Mouse (Mus musculus) adipocyte (in vitro differentiated cells): ENCODE results near the gene Baiap3.
A peak's percentile ranks its signal among the peaks of the same experiment; 100 is the strongest.
"Not testable (repeated sequence)": the region's sequence is repeated elsewhere in the genome, so short reads cannot be mapped to it uniquely, and the experiment has no call there.

Experiments used
- DNase-seq: peaks from one replicate; pipeline ENCODE4 v3.0.0-alpha.2; 2016; ENCODE audit warnings: low spot score

Baiap3 gene

DNA sequence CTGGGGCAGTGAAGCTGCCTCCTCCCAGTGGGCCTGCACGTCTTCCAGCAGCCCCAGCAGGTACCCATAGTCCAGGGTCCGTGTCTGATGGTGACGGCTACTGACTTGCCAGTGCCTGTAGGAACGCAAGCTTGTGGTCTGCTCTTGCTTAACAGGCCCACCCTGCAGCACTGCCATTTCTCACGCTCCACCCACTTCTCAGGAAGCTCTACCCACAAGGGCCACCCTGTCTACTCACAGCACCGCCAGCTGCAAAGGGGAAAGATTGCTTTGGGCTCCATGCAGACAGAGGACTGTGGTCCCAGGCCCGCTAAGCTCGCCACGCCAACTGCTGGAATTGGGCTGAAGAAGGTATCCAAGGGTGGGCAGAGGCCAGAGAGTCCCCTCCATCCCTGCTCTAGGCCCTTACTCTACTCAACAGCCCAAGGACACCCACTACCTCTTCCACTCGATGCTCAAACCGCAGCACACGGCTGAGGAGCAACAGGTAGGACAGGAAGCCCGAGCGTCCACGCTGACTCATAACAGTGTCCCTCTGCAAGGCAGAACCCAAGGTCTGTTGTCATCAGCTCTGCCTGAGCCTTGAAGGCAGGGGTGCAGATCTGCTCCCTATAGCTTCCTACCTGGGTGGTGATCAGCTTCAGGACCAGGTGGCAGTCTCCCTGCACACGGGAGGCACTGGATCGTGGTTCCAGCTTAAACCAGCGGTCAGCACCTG, 8.0 kb downstream of the Baiap3 start:
- DNase-seq, result no peak

DNA sequence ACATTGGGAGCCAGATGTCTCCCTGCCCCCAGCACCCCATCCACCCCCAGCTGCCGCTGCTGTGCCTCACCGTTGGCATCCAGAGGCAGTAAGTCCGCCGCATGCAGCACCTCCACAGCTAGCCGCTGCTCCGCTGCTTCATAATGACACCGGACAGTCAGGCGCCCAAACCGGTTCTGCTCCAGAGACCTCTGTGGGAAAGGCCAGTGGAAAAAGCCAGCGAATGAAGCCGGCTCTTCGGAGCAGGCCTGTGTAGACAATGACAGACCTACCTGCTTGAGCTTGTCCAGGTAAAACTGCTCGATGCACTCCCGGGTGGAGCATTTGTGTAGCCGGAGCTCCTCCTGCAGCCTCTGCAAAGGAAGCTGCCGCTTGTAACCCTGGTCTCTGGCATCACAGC, 11.9 kb downstream of the Baiap3 start:
- DNase-seq, result no peak

DNA sequence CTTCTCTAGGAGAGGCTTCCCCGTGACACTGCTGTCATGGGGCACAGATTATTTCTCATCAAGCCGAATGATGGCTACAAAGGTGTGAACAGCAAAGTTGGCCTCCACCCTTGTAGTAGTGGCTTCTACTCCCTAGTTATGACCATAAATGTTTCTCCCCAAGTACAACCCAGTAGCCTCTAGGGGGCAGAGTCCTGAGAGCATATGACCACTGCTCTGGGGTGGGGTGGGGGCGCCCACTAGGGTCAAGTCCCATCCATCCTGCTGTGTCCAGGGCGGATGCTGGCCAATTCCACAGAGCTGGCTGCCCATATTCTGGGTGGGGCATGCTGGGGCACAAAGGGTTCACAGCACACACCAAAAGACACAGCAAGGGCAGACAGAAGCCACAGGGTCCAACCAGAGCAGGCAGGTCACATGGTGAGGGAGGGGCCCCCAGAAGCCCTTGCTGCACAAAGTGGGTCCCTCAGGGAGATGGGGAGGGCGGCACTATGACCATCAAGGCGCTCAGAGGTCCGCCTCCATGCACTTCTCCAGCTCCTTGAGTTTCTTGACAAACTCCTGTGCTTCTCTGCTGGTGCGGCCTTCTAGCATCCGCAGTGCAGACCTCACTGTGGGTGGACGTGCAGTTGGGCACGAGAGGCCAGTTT, 12.9 kb downstream of the Baiap3 start:
- DNase-seq, result no peak

DNA sequence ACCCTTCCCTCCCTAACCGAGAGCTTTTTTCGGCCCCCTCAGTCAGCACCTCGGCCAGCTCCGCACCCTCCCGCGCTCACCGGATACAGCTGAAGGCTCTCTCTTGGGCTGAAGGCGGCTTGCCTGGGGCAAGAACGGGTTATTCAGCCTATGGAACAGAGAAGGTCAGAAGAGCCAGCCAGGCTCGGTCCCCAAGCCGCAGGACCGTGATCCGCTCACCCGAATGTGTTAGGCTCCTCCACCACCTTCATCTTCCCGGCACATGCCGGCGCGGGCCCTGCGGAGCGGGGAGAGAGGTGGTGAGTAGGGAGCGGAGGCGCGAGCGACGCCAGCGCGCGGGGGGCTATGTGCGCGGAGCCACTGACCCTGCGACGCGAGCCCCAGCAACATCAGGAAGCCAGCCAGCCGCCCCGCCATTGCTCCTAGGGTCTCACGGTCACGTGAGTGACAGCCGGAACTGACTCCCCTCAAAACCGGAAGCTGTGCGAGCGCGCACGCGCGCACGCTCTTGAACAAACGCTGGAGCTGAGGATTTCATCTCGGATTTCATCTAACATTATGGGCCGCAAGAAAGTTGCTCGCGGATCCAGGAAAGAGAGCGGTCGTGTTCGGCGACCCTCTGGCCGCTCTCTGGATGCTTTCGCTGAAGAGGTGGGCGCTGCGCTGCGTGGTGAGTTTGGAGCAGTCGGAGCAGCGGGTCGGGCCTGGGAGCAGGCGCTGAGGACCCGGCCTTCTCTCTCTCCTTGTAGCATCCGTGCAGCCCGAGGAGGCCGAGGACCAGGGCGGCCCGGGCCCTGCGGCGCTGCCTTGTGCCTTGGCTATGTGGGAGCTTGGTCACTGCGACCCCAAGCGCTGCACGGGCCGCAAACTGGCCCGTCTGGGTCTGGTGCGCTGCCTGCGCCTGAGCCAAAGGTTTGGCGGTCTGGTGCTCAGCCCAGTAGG, 16.2 kb downstream of the Baiap3 start, which contains the start of the genes Gnptg and Tsr3:
TSS of gene Gnptg (minus strand) at position 430 of the 942 bp plus-strand sequence.
TSS of gene Tsr3 (plus strand) at position 476 of the 942 bp plus-strand sequence.
- peak; percentile 91 for DNase-seq

DNA sequence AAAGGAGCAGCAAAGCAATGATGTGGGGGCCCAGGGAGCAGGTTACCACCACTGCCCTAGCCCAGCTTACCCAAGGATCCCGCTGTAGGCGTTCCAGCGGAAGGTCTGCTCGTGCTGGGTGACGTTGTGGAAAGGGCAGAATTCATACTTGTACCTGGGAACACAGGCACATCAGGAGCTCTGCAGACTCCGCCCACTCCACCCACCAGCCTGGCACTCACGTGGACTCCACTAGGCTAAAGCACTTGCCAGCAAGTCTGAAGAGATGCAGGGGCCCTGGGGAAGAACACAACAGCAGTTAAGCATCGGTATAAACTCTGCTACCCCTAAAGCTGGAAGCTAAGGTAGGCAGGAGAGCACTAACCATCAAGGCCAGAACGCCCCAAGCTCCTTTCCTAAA, 20.5 kb downstream of the Baiap3 start:
- no peak for DNase-seq

DNA sequence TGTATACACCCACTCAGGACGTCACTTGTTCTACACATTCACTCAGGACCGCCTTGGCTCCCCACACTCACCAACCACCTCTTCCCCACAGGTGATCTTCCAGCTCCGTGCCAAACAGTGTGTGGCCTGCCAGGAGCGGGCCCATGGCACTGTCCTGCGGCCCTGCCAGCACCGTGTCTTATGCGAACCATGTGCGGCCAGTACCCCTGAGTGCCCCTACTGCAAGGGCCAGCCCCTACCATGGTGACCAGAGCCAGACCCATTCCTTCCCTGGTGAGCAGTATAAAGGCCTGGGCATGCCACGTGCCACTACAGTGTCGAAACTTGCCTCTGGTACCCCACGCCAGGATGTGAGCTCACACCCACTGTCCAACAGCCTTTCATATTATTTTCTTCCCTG, 24.5 kb downstream of the Baiap3 start:
- not testable (repeated sequence) for DNase-seq

DNA sequence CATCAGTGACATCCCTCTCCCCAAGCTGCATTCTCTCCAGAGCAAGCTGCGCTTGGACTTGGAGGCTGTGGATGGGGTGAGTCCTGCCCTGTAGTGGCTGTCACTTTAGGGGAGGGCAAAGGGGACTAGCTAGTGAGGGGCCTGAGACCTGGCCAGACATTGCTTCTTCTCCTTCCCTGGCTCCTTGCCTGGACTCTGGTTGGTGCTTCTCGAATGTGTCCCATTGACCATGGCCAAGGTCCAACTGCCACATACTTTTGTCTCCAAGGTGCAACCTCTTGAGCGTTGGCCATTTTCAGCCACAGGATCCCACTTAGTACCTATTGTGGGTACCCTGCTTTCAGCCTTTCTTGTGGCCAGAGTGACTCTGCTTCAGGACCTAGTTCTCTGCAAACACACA, 25.5 kb downstream of the Baiap3 start:
- DNase-seq, result no peak

DNA sequence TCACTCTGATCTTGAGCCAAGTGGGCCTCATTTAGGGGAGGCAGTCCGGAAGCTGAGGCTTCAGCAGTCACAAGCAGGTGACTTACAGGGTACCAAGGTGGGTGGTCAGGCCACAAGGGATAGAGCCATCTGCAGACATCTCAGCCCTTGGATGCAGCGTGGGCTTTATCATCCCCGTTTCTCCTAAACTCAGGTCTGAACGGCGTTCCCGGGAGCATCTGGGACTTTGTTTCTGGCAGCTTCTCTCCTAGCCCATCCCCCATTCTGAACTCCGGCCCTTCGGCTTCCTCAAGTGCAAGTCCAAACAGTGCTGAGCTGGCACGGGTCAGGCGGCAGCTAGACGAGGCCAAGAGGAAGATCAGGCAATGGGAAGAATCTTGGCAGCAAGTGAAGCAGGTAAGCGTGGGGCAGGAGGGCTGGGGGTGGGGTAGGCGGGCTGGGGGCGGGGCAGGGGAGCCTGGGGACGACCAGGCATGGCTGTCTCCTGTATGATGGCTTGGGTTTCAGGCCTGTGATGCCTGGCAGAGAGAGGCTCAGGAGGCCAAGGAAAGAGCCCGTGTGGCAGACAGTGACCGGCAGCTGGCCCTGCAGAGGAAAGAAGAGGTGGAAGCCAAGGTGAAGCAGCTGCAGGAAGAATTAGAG, 26.0 kb downstream of the Baiap3 start:
- DNase-seq, result not testable (repeated sequence)

DNA sequence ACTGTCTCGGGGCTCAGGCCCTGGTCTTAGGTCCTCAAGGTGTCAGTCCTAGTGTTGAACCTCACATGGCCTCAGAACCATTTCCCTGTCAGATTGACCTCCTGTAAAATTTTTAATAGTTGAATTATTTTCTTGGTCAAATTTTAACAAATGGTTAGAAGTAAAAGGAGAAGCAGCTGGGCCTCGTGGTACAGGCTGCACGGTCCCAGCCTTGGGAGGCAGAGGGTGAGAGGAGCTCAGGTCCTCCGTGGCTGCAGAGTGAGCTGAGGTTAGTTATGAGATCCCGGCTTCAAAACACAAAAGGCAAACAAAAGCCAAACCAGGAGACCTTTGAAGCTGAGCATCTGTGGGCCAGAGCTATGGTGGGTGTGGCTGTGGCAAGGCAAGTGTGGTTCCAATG, 28.2 kb downstream of the Baiap3 start:
- DNase-seq, result no peak

DNA sequence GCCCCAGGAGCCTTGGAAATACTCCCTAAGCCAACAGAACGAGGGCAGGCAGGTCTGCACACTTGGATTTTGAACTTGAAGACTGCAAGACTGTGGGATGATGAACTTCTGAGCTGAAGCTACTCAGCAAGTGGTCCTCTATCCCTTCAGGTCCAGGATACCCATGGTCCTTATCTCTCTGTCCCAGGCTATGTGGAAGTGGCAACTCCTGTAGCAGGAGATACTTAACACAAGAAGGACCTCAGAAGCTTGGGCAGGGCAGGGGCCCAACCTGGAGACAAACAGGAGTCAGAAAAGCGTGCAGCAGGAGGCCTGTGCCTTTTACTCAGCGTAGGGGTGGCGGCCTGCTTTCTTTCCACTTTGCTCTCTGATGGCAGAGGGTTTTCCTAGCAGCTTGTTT, 30.5 kb downstream of the Baiap3 start:
- no peak for DNase-seq

DNA sequence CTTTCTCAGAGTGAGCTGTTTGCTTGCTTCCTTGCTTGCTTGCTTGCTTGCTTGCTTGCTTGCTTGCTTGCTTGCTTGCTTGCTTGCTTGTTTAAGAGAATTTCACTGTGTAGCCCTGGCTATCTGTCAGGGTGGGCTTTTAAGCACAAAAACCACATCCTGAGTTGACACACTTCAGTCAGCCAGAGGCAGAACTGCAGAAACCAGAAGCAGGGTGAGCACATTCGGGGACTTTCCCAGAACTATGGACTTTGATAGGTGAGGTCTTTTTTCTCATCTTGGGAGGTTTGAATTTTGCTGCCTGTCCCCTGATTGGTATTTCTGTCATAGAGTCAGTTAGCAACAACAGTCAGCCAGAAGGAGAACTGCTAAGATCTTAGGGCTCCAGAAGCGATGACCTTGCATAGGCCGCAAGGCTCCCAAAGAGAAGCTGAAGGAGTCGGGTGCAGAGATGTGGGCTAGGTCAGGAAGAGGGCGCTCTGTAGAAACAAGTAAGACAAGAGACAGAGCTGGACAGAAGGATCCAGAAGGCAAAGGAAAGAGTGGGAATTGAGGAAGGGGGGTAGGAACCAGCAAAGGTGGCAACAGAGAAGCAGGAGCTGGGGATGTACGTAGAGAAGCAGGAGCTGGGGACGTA, 31.5 kb downstream of the Baiap3 start:
- no peak for DNase-seq

DNA sequence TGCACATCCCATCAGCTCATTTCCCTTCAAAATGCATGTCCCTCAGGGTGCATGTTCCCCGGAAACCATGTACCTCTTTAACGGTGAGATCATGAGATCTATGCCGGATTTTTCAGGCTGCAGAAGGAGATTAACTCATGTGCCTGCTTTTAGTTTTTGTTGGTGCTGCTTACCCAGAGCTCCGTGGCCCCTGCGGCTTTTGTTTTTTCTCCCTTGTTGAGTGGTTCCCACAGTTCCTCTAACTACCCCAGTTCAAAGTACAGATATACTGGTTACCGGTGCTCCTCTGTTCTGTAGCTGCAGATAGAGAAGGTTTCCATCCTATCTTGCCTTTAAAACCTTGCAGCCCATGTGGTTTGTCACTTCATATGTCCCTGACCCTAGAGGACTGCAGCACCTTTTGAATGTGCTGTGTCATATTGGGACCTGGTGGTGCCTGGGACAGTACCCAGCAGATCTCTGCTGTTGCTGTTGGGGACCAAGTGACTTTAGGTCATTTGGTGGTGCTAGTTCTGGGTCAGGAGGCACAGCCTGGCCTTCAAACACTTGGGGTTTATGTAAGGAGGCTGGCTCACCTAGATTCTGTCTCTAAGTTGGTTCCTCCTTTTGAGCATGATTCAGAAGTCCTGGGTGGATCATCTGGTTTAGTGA, 33.1 kb downstream of the Baiap3 start:
- no peak for DNase-seq

DNA sequence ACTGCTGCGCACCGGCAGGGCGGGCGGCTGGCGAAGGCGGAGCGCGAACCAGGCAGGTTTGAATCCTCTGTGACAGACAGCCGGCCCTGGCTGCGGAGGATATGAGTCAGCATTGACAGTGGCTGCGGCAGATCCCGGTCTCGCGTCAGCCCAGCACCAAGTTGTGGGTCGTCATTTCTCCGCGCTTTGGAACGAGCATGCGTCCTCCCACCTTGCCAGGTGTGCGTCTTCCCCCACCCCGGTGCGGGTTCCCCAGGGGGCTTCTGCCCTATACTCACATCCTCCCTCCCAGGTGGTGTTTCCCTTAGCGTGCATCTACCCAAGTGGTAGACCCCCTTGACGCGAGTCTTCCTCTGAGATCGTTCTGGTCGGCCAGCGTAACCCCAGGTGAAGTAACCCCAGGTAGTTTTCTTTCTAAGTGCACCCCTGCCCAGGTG, 33.6 kb downstream of the Baiap3 start:
- not testable (repeated sequence) for DNase-seq

DNA sequence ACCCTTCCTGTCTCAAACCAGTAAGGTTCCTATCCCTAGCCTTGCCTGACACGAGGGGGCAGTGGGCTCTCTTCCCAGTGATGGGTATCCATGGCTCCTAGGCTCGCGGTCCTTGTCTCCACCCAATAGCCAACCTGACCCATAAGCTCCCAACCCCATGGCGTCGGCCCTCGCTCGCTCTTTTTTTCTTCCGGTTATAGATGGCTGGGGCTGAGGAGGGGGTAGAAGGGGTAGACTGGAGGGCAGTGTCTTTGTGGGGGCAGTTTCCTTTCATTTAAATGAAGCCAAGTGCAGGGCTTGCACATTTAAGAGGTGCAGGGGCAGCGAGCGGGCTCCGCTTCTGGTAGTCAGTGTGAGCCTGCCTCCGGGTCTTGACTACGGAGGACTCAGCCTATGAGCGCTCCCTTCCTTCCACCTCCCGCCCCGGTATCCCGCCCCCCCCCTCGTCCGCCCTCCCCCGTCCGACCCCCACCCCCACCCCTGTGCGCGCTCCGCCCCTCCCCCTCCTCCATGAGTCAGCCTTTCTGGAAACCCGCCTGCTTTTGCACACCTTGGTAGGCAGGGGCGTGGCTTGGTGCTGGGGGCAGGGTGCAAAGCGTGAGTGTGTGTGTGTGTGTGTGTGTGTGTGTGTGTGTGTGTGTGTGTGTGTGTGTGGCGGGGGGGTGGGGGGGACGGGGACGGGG, 34.2 kb downstream of the Baiap3 start:
- peak; percentile 30 for DNase-seq

DNA sequence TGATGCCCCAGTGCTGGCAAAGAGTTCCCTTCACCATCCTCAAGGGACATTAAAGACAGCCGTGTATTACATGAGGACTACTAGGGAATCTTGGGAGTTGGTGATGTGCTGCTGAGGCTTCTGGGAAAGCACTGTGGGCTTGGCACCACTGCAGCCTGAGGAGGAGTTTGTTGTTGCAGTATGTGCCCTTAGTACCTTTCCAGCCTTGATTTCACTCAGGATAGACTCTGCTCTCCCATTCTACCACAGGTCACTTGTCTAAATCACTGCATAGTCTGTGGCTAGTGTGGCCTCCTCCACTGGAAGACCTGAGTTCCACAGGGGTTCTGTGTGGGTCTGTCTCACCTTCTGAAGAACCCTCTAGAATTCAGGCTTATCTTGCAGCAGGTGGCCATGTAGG, 35.4 kb downstream of the Baiap3 start:
- peak; percentile 32 for DNase-seq

DNA sequence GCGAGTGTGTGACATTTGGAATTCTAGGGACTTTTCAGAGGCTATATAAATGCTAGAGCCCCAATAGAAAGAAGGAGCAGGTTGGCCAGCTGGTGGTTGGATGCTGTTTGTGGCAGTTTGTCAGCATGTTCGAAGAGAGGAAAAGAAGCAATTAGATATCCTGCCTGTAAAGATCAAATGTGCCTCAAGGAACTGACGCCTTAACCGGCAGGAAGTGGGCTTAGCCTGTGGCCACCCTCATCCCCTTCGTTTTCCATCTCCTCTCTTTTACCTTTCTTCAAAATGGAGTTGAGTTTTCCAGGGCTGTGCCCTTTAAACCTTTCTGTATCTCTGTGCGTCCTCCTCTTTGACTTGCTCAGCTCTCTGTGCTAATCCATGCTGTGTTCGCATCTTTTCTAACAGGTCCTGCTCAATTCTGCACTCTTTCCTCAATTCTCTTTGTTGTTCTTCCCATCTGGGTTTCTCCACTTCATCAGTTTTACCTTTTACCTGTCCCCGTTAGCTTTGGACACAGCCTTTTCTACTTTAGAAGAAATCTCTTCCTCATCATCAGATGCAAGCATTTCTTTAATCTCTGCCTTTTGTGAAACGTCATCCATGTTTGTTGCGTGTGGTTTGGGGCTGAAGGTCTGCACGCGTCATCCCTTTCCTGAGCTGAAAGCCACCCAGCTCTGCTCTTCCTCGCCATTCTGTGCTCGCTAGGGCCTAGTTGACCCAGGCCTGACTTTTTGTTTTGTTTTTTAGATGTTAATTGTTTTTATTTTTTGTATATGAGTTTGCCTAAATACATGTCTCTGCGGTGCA, 36.5 kb downstream of the Baiap3 start:
- no peak for DNase-seq

DNA sequence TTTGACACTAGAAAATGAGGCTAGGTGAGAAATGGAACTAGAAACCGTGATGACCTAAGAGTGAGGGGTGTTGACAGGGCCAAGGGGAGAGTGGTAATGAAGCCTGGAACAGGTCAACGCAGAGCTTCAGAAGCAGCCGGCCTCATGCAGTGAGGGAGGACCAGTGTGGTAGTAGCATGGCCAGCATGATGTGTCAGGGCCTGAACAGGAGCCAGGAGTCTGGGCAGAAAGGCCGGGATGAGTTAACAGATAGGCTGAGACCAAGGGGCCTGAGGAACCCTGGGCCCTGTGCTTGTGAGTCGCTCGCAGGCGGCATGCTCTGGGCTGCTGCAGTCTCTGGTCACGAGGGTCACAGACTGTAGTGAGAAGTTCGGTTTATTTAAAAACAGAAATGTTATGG, 37.2 kb downstream of the Baiap3 start:
- DNase-seq, result no peak

DNA sequence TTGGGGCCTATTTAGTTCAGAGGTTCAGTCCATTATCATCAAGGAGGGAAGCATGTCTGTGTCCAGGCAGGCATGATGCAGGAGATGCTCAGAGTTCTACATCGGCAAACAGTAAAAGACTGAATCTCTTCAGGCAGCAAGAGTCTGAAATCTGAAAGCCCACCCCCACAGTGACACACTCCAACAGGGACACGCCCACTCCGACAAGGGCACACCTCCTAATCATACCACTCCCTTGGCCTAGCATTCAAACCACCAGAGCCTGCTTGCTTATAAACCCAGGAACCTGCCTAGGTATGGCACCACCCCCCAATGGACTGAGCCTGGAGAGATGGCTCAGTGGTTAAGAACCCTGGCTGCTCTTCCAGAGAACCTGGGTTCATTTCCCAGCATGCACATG, 40.7 kb downstream of the Baiap3 start:
- DNase-seq, result no peak

DNA sequence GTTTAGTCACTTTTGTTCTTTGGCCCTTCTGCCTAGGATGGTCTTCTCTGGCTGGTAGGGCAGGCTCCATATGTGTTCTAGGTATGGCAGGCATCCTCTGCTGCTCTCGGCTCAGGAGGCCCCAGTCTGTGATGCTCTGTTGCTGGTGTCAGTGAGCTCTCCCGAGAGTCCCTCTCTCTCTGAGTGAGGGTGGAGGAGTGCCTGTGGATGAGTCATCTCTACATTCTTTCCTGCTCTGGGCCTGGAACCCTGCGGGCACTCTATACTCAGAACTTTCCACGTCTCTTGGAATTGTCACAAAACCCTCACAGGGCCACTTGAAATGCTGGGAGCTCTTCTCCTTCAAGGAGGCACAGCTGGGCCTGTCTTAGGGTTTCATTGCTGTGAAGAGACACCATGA, 44.5 kb downstream of the Baiap3 start:
- no peak for DNase-seq
